Mouse (Mus musculus) urinary bladder, postnatal 10 days (tissue): ENCODE measurements around the gene Gsap.
"Not testable (repeated sequence)": the region's sequence is repeated elsewhere in the genome, so short reads cannot be mapped to it uniquely, and the experiment has no call there.

Experiments
- DNase-seq: peaks from one replicate; pipeline ENCODE4 v3.0.0; 2022; ENCODE audit warnings: low spot score

The Gsap gene

DNA sequence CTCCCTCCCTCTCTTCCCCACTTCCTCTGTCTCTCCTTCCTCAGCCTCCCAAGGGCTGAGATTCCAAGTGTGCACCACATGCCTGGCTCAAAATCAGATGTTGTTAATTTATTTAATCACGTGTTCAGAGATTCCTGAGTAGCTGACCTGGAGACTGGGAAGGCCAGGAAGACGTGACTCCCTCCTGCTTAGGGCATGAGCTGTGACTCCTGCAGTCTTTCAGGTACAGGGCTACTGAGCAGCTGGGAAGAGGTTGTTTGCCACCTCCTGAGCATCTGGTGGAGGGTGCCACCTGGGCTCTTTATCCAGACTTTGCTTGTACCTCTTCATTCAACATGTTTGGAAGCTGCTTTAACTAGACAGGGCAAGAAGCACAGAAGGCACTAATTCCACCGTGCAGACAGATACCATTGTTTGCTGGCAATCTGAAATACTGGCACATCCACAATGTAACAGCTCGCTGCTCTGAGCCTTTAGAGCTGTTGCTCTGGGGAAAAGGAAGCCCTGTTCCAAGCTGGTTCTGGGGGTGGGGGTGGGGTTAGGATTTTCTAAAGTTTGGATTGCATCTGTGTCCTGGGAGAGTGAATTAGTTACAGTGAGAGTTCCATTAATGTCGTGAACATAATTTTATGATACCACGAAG, 75.3 kb downstream of the Gsap start:
- DNase-seq, result no peak

DNA sequence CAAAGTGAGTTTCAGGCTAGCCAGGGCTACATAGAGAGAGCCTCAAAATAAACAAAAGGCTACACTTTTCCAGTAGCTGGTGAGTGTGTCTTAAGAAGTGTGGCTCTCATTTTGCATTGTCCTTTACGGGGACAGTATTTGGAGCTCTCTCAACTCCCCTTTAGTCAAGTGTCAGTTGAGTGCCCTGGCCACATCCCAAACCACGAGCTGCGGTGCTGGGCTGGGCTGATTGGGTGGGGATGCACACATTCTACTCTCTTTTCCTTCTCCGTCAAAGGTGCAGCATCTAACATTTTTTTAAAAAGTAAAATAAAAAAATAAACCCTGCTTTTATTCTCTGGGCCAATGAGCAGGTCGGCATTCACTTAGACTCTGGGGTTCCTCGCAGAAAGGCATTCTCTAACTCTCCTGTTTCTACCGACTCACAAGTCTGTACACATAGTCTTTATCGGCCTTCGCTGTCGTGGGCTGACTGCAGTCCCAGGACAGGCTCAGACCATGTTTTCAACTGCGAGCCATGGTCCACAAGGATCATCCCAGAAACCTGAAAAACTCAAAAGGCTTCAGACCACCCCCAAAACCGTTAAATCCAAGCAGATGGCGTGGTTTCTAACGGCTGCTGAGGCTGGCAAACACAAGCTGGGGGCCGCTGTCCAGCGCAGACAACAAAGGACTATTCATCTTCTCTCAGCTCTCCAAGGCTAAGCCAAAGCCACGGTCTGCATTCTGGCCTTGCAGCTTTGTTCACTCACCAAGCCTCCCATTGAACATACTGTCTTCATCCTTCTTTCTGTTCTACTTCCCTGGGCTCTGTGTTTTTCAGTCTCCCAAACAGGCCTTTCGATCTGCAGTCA, 77.4 kb downstream of the Gsap start:
- DNase-seq, result no peak

DNA sequence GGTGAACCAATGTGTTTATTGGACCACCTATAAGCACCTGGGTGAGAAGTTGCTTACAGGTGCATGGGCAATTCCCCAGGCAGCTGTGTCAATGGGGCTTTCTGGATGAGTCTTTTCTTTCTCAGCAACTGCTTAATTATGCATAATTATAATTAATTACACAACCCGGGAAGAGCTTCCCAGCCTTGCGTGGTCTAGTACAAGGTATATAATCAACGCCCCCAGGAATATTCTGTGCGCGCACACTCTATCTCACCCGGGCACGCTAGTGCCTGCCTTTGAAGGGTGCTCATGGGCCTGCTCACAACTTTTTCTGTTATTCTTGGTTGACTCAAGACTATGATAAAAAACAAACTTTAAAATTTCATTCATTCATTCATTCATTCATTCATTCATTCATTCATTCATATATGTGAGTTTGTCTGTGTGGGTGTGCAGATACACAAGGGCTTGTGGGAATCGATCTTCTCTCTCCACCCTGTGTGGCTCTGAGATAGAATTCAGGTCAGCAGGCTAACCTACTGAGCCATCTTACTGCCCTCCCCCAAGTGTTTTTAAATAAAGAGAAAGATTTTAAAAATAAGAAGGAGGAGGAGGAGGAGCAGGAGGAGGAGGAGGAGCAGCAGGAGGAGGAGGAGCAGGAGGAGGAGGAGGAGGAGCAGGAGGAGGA, 78.4 kb downstream of the Gsap start:
- DNase-seq, result no peak

DNA sequence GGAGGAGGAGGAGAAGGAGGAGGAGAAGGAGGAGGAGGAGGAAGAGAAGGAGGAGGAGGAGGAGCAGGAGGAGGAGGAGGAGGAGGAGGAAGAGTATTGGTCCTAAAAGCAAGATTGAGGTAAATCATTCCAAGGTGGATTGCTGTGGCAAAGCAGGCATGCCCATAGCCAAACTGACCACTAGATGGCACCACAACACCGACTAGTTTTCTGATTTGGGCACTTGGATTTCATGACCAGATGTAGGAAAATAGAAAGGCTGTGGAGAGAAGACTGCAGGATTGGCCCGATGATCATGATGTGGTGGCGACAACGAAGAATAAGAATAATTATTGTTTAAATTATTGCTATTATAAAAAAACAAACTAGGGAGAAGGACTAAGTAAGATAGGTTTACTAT, 79.0 kb downstream of the Gsap start:
- DNase-seq, result peak; percentile 47

DNA sequence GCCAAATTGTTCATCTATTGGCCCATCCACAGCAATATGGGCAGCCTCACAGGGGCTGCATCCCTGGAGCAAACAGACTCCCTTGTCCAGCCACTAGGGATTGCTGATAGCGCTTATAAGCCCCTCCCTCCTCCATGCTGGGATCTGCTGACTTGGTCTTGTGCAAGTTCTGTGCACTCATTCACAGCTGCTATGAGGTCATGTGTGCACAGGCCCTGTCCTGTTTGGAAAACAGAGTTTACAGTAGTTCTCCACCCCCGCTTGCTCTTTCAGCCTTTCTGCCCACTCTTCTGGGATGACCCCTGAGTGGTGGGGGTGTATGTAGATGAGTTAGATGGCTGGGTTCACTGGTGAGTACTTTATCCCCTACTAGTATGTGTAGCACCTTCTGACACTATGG, 81.0 kb downstream of the Gsap start:
- DNase-seq, result no peak

DNA sequence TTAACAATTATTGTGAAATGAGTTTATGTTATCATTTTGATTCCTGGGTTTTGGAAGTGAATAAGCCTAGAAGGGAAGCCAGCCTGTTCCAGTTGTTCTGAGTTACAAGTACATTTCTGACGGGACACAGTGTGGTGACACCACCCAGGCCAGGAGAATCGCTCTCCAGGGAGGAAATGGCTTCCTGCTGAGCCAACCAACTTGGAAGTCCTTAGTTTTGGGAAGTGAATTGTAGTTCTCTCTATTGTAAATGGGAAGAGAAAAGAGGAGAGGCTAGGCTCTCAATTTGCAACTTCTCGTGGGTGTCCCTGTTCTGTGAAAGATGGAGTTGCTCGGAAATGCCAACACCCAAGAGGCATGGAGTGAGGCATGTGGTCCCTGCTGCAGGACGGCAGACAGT, 83.4 kb downstream of the Gsap start:
- DNase-seq, result no peak

DNA sequence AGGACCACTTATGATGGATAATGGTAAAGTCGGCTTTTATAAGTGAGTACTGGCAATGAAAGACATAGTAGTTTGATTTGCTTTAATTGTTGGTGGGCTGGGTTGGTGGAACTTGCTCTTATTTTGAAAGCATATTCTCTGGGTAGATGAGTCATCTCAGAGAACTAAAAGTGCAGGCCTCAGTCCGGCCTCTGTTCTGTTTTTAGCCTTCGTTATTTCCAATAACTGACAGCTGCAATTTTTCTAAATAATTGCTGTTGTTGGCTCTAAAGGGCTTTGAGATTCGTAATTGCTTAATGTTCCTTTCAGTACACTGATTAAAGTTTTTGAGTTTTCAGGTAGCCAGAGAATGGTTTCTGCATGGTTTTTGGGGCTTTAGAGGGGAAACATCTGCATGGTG, 84.7 kb downstream of the Gsap start:
- DNase-seq, result no peak

DNA sequence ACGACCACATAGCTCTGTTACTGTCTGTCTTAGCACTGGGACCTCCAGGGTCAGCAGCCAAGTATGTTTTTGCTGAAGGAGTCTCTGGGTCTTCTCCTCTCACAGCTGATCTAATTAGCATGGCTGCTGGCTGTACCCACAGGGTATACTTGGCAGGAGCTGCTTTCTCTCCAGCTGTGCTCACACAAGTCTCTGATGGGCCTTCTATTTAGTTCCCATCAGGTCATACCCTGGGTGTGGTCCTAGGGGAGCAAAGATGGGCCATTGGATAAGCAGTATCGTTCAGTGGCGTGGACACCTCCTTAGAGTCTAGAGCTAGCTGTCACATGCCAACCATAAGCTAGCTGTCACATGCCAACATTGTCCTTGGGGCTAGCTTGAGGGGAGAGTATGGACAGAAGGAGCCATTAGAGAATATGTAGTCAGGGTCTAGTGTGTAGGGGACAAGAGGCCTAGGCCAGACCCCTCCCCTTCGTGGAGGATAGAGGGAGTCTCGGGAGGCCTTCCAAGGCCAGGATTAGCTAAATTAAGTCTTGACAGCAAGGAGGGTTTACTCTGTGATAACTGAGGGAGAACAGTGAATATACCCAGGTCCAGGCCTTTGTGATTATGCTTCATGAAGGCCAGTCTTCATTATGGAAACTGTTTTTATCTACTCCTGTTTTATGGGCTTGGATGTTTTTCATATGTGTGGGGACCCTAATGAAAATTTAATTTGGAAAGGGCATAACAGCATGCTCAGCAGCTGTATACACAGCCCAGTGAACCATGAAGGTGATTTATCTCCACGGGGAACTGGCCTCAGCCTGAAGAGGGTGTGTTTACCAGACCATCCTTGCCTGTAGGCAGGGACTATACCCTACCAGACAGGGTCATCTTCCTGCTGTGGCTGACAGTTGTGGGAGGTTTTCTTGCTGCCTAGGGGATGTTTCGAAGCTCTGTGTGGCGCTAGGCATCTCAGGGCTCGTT, 85.6 kb downstream of the Gsap start:
- no peak for DNase-seq

DNA sequence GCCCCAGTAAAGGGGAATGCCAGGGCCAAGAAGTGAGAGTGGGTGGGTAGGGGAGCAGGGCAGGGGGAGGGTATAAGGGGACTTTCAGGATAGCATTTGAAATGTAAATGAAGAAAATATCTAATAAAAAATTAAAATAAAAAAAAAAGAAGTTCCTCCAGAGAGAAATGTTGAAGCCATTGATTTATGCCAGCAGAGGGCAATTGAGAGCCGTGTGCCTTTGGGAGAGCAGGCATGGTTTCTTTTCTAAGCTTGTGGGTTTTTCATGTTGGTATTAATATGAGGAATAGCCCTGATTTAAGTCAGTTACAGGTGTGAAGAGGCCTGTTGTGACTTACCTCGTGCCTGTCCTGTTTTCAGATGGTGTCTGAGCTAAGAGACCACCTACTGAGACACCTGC, 91.6 kb downstream of the Gsap start:
- not testable (repeated sequence) for DNase-seq

DNA sequence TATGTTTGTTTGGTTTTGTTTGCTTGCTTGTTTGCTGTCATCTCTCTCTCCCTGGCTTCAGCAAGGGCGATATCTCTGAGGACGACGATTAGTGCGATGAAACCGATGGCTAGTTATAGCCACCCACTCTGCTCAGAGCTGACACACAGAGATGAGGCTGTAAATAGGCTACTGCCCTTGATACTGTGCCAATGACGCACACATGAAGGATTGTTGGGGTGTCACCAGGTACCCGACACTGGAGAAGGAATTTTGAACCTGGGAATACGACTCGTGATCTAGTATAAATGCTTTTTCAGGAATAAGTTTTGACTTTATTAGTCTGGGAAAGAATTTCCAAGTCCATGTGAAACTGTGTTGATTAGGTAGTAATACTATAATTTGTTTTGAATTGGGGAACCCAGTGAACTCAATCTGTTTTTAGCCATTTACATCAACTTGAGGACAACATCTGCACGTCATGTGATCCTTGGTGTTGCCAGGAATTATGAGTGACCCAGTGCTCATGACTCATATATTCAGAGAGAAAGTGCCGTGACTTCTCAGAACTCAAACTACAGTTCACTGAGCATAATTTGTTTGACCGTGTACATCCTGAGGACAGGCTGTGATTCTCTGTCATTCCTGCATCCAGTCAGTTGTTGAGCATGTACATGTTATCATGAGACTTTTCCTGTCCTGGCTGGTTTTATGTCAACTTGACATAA, 97.5 kb downstream of the Gsap start:
- DNase-seq, result no peak

DNA sequence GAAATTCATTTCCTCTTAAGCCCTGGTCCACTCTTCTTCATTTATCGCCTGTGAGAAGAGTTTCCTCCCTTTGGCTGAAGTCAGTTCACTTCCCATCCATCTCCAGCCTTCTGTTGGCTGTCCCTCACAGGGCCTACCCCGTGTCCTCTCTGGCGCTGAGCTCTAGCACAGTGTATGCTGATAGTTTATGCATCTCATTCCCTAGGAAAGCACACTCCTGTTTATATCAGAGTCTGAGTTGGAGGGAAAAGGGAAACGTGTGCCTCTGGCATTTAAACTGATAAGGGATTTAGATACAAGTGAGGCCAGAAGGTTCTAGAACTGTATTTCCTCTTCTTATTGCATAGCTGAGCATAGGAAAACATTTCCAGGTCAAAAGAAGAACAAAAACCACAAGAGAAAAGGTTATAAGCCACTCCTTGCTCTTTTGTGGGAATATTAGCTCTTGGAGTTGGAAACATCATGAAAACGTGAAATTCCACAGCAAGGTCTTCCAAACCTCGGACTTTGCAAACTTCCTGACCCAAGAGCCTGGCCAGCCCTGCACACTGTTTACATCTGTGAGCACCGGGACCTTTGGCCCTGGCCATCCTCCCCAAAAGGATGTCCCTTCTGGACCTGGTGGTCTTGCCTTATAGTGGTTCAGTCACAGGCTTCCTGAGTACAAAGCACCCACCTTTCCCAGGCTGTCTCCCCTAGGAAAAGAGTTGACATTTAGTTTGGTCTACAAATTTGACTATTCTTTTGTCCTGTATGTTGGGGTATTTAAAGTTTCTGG, 102.8 kb downstream of the Gsap start:
- DNase-seq, result no peak

DNA sequence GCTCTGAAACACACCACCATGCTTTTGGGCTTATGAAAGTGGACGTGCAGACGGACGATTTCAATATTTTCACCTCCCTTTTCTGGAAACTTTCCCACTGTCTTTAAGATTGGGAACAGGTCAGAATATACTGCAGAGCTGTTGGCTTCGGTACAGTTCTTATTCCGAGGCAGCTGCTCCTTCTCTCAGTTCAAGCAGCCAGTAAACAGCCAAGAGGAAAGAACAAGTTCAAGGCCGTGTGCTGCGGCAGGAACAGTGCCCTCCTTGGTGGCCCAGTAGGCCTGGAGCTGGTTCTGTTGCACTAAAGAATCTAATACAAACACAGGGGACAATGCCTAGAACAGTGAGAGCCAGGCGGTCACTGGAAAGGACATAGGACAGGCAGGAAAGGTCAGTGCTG, 104.5 kb downstream of the Gsap start:
- no peak for DNase-seq

DNA sequence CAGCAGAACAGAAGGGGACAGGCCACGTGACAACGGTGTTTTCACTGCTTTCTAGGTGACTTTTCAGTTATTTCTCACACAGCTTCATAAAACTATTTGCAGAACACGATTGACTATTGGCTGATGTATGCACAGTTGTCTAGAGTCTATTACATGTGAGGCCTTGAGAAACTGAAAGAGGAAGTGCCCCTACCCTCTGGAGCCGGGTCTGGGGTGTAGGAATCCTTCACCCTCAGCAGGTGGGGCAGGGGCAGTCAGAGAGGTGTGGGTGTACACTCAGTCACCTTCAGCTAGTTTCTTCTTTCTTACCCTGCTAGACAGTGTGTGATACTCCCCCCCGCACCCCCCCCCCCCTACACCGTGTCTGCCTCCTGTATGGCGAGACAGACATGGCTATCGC, 109.6 kb downstream of the Gsap start:
- DNase-seq, result no peak

DNA sequence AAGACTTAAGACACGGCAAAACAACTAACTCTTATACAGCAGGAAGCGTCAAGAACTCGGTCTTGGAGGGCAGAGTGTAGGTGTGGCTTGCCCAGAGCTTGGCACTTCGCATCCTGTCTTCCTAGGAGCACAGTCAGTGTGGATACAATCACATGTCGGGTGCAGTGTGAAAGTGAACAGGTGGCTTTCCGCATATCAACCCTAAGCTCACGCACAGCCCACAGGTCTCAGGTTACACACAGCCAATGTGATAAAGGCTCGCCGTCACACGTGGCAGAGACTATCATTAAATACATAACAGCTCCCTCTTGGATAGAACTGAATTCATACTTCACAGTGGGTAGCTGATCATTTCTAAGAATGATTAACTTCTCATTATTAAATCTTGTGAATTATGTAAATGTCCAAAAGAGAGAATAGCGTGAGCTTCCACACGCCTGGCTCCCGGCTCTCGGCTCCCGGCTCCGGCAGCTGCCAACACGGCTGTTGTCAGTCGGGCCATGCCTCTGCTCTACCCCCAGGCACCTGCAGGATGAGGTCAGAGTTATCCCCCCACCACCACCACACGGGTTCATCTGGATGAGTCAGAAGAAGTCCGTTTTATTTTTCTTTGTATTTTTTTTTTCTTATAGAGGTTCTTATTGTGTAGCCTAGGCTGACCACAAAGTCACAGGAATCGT, 113.2 kb downstream of the Gsap start:
- DNase-seq, result no peak

DNA sequence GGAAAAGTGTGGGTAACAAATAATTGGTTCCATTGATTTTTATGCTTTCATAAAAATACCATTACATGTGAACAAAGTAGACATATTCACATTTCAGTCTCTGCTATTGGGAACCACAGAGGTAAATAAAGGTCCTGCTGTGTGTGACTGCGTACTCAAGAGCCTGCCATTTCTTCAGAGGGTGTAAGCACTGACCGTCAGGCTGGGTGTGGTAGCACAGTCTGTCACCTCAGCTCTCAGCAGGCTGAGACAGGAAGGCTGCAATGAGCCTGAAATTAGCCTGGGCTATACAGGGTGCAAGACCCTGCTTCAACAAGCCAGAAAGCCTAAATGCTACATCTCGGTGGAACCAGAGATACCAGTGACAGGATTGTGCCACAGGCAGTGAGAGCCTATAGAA, 114.0 kb downstream of the Gsap start:
- DNase-seq, result no peak

DNA sequence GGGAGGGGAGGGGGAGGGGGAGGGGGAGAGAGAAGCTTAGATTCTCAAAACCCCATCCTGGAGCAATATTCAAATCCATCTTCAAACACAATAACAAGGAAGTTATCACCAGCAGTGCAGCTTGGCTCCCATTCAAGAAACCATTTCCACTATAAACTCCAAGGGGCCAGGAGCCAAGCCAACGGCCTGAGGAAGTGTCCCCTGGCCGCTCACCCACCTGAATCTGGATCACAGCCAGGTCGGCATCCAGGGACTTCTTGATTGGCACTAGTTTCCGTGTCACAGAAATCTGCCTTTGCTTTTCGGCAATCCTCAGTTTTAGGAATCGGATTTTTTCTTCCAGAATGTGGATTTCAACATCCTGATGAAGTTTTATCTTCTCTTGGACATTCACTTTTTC, 115.0 kb downstream of the Gsap start:
- no peak for DNase-seq

DNA sequence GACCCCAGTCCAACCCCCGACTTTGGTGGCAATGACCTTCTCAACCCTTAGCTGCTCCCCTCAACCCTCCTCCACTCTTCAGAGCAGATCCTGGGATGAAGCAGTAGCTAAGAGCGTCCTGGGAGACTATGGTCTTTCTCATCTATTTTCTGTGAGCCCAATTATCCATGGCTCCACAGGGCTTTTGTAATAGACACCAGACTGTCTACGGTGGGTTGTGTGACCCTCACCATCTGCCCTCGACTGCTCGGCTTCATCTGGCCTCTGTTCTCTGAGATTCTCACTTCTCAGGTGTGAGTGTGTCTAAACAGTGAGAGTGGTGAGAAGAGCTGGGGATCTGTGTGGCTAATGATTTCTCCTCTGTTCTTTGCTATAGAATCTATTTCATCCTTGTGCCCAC, 121.1 kb downstream of the Gsap start:
- no peak for DNase-seq

DNA sequence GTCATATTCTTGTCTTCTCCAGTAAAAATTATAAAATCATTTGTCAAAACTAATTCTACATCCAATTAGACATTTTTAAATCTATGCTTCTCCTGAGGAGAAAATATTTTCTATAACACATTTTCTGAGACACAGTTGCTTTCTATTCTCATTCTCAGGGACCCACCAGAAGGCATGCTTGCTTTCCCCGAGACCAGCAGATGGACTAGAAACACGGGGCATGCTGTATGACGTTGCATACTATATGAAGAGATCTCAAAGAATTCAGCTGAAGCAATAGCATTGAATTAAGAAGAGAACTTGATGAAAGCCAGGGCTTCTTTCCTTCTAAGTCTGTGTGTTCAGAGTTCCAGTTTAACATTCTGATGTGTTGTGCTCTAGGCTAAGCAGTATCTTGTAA, 128.6 kb downstream of the Gsap start:
- DNase-seq, result no peak

DNA sequence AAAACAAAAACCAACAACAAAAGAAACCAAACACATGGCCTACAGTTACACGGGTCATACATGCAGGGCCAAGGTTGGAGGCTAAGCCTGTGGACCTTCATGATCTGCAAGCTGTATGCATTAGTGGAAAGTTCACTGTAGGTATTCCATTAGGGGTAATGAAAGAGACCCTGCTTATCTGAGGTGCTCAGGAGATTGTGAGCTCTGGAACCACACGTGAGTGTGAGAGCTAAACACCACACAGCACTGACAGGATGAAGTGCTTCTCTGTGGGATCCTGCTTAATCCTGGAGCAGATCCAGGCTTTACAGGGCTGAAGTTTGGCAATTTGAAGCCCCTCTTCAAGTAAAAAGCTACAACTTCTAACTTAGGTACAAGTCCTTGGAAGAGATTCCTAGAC, 134.1 kb downstream of the Gsap start:
- DNase-seq, result no peak

DNA sequence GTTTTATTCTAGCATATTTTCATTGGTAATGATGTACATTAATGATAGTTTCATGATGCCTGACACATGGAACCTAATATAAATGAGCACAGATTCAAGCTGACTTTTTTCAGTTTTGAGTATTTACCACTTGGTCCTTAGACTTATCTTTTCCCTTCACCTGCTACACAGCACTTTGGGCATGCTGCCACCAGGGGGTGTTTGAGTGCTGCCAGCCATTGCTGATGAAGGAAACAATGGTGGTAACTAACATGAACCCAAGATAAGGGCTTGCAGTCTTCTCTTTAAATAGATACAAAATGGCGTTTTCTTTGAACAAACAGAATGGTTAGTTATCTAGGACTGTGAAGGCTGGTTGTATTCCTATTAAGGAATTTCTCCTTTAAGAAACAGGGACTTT, 140.4 kb downstream of the Gsap start:
- no peak for DNase-seq
